Mouse (Mus musculus) retina, adult 2 months (tissue): ENCODE data around the gene Tmem120a.

ENCODE experiments used
- DNase-seq: peaks from one replicate; pipeline ENCODE4 v3.0.0-alpha.2; 2012; ENCODE audit warnings: low read depth, low spot score

The Tmem120a gene

DNA sequence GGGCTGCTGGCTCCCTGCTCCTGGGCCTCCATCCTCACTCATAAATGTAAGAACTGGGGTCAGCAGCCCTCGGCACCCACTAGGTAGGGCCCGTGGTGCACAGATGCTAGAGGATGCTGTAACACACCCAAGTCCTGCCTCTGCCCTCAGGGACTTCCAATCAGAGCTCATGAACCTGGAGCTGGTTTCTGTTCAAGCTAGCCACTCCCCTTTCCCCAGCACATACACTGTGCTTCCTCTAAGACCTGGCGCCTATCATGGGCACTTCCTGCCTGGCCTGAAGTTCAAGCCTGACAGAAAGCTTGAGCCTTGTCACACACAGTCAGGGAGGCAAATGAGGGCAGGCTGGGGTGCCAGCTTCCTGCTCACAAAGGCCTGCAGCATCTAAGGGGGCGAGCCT, 11.2 kb downstream of the Tmem120a start:
- no peak for DNase-seq

DNA sequence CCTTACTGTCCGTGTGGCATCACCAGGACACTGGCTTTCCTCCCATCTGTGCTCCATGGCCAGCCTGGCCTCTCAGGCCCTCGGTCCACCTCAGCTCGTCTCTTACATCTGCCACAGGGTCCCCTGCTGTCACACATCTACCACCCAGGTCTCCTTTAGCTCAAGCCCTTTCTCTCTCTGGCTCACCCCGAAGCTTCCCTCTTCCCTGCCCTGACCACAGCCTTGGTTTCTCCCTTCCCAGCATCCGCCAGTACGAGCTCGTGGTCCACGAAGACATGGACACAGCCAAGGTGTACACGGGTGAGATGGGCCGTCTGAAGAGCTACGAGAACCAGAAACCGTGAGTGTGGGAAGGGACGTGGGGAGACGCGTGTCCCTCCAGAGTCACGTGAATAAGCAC, 12.9 kb downstream of the Tmem120a start:
- DNase-seq: no peak

DNA sequence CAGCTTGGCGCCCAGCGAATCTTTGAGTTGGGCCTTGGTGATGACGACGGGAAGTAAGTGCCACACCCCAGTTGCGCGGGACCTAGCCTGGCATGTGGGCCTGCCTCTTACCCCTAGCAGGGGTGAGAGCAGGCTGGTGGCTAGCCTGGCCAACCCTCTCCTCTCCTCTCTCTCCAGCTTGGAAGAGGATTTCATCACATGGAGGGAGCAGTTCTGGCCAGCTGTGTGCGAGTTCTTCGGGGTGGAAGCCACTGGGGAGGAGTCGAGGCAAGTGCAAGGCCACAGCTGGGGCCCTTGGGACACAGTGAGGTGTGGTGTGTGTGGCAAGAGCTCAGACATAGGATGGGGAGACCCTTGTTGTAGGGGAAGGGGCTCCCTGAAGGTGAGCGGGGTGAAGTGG, 13.3 kb downstream of the Tmem120a start:
- no peak for DNase-seq

DNA sequence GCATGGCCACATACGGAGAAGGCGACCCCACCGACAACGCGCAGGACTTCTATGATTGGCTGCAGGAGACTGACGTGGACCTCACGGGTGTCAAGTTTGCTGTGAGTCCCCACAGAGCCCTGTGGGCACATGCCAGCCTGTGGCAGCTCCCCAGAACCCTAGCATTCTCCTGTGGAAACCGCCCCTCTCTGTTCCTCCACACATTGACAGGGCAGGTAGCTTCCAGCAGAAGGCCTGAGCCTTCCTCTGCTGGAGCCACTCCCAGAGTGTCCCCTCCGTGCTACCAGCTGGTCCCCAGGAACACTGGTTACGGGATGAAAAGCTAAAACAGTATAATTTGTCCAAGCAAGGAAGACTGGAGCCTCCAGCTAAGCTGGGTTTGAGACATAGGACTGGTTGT, 14.0 kb downstream of the Tmem120a start:
- no peak for DNase-seq

GRCm38 (mm10) chr5:135729351-135729750, 14.9 kb downstream of the Tmem120a start:
- no peak for DNase-seq

DNA sequence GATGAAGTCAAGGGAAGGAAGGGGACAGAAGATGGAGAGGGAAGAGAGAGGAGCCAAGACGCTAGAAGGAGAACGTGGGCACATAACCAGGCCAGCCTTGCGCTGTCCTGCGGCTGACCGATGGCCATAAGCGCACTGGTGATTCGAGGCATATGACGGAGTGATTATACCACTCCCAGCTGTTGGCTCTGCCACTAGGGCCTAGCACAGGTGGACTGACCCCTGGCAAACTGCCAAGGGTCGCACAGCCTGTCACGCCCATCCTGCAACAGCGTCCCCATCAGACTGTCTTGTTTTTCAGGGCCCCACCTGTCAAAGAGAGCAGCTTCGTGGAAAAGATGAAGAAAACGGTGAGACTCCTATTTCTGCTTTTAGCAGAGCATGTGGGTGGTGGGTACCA, 15.9 kb downstream of the Tmem120a start:
- DNase-seq: no peak

DNA sequence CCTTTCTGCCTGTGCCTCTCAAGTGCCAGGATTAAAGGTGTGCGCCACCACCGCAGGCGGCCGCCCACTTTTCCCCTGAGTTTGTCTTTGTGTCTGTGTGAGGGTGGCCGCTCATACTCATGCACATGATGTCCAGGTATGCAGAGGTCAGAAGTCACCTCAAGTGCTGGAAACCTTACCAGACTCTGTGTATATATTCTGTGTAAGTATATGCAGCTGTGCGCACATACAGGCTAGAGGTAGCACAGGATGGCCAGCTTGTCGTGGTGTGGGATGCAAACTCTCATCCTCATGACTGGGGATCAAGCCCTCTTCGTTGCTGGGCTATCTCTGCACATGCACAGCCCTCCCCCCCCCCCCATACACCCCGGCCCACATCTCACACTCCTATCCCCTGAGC, 16.4 kb downstream of the Tmem120a start:
- no peak for DNase-seq

DNA sequence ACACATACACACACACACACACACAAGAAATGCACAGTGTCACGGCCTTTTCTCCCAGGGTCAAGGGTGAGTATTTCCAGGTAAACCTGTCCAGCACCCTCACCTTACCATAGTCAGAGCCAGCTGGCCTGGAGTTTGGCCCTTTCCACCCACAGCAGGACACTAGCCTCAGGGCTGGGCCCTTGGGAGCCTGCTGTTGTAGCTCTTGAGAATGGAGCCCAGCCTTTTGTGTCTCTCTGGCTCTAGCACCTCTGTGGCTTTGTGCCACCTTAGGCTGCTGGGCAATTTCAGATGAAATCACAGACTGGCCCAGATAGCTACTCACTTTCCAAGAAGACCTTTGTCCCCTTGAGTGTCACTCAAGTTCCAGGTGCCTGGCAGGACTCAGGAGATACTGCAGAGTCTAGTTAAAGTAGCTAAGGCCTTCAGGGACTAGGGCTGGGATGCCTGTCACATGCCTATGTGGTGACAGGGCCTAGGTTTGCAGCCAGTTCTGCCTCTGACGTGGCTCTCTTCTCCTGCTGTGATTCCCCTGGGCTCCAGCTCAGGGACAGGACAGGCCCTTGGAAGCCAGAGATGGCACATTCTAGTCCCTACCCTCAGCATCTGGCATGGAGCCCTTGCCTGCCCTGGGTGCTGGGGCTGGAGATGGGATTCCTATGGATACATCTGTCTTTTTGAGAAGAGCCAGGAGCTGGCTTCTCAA, 17.5 kb downstream of the Tmem120a start:
- DNase-seq: no peak

- no peak for DNase-seq
Observed at GRCm38 (mm10) chr5:135725991-135726390, 18.3 kb downstream of the Tmem120a start.

DNA sequence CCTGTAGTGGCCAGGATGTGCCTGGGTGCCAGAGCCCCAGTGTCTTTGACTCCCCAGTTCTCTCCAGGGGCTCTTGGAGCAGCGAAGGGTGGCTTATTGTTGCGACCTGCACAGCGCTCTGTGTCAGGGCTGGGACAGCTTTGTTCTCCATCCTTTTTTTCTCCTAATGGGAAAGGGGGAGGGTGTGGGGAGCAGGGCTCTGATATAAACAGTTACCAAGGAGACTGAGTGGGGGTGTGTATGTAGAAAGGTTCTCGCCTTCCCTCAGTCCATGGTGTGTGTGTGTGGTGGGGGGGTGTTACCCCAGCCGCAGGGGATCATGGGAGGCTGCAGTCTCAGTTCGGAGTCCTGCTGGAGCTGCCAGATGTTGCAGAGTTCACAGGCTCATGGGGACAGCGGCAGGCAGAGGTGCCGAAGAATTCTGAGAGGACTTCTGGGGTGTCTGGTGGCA, 18.8 kb downstream of the Tmem120a start:
- DNase-seq: no peak

DNA sequence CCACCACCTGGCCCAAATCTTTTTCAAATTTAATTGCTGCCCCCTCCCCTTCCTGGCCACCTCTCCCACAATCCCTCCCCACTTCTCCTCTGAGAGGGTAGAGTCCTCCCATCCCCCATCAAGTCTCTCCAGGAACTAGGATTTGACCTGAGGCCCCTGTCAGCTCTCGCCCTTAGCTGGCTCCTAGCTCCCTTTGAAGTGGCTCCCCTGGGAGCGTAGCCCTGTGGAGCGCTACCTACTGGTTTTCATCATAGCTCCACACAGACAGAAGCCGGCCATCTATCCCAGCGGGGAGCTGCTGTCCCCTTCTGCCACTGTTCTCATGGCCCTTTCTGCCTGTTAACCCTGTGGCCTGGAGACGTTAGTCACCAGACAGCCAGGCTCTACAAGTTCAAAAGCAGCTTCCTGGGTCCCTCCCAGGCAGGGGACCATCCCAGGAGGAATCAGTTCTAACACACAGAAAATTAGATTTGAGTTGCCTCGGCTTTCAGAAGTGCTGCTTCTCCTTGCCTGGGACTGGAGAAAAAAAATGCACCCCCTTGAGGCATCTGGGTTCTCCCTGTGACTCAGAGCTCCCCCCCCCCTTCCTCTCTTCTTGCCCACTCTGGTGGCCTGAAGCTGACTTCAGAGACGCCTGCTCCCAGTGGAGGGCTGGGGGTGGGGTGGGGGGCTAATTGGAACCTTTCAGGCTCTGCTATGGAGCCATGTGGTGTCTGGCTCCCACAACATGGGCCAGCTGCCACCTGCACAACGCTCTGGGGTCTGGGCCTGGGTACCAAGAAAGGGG, 19.5 kb downstream of the Tmem120a start:
- DNase-seq: no peak

GRCm38 (mm10) chr5:135723165-135723751, 21.0 kb downstream of the Tmem120a start:
- no peak for DNase-seq

GRCm38 (mm10) chr5:135722121-135722520, 22.1 kb downstream of the Tmem120a start:
- DNase-seq: no peak

- DNase-seq: no peak
Observed at GRCm38 (mm10) chr5:135721076-135721475, 23.2 kb downstream of the Tmem120a start.

- no peak for DNase-seq
Observed at GRCm38 (mm10) chr5:135720121-135720520, 24.1 kb downstream of the Tmem120a start.

DNA sequence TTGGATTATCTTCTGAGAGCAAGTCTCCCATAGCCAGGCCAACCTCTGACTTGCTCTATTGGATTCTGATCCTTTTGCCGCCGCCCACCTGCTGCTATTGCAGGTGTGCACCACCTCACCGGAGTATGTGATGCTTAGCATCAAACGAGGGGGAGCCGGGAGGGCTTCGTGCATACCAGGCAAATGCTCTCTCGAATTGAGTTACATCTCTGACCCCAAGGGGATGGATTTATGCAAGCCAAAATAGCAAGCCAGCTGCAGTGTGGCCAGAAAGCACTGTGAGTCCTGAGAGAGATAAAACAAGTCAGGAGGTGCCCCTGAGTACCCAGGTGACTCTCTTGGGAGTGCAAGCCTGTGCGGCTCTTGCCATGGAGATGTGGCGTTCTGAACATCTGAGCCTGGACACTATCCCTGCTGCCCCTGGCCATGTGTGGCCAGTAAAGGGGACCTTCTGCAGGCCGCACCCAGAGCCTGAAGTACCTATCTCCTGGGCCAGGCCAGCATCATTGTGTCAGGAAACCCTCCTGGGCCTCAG, 24.6 kb downstream of the Tmem120a start:
- DNase-seq: no peak

DNA sequence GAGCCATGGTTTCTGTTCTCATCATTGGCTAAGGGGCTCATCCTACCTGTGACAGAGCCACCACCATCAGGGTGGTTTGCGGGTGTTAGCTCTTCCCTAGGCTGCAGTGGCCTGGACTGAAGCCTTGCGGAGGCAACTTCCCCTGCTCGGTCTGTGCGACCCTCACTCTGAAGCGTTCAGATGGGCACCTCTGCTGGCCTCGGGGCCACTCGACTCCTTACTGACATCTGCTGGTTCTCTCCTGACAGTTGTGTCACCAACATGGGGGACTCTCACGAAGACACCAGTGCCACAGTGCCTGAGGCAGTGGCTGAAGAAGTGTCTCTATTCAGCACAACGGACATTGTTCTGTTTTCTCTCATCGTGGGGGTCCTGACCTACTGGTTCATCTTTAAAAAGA, 28.6 kb downstream of the Tmem120a start:
- DNase-seq: no peak

DNA sequence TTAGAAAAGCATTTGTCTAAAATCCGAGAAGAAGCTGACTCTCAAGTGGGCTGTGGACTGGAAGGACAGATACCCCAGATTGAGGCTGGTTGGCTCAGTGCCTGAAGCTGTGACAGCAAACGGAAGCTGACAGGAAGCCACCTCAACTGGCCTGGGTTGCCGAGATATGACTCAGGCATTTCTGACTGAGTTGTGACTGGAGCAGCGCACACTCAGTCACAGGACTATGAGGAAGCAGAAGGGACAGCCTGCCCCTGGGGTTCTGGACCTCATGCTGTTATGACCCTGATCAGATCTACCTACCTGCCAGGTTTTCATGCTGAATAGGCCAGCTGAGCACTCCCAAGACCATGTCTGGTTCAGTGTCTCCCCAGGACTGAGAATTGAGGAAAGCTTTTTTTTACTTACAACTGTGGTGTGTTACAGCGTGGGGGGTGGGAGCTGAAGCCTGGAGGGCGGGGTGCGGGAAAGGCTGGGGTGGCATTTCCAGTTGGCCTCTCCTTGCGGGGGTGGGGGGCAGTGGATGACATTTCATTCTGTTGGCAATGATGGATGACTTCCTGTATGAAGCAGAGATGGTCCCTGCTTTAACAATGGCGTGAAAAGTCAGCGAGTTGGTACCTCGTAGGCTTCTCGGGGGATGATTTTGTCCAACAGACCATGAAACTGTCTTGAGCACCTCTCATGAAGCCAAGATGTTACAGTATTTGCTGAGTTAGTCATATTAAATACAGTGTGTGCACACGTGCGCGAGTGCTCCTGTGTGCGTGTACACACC, 30.6 kb downstream of the Tmem120a start:
- no peak for DNase-seq

- DNase-seq: no peak
Observed at GRCm38 (mm10) chr5:135712803-135713202, 31.4 kb downstream of the Tmem120a start.

DNA sequence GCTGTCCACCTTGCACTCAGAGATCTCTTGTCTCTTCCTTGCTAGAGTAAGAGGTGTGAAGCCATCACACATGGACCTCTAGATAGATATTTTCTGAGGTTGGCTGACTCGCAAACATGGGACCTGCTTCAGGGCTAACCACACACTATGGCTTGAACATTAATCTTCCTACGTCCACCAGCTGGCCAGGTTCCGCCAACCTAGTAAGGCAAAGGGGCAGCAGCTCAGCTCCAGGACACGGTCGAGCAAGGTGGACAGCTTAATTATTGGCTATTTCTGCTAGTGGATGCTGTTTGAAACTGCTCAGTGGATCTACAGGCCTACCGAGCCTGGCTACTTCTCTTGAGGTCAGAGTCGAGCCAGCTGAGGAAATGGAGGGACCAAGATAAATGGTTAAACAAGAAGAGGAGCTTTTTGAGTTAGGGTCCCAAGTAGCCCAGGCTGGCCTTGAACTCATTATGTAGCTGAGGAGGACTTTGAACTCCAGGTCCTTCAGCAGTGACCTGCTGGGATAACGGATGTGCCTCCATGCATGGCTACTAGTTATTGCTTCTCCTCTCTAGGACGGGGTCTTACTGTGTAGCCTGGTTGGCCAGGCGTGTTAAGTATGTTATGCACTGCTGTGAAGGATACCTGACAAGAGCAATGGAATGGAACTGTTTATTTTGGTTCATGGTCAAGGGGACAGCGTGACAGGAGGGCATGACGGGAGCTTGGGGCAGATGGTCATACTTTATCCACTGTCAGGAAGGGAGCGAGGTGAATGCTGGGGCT, 32.5 kb downstream of the Tmem120a start:
- no peak for DNase-seq
